Mouse (Mus musculus): ENCODE data around the gene Gsdme. TPM values are rescaled to one million over a fixed set of nuclear protein-coding genes. Genes with fewer than 3 reads are reported as not detected.

Gsdme gene
- polyA plus RNA-seq, 1 experiment from 2014 or later: 32.2 TPM

- no peaks in the 10 kb centered on the region for H3K36me3 ChIP-seq (ENCODE audit: control insufficient read depth, insufficient read depth, low read length)
- WGBS: 82% methylated on average over 10 of the region's 10 CpGs
- H3K4me2 ChIP-seq (ENCODE audit: low read depth, low read length): no peak overlapping the region
- no peaks in the 10 kb centered on the region for H3K9me3 ChIP-seq (replicated peaks; ENCODE audit: control insufficient read depth, low read length)
- ATAC-seq (ENCODE audit: insufficient read depth, low FRiP score): no peak
- H3K9ac ChIP-seq (ENCODE audit: low read length): no peak overlapping the region
- no peaks in the 10 kb centered on the region for H3K27me3 ChIP-seq (ENCODE audit: control insufficient read depth, insufficient read depth, low read length)
- no peaks in the 10 kb centered on the region for H3K4me1 ChIP-seq (ENCODE audit: control insufficient read depth, insufficient read depth, low read length)
- H3K27ac ChIP-seq (ENCODE audit: low read length): no peak overlapping the region
- no peak overlapping the region for H3K4me3 ChIP-seq (replicated peaks; ENCODE audit: low read length)
Measured at GRCm38 (mm10) chr6:50295136-50295535, 31.5 kb upstream of the Gsdme start.

- H3K27ac ChIP-seq (ENCODE audit: low read length): no peak overlapping the region
- no peaks in the 10 kb centered on the region for H3K27me3 ChIP-seq (ENCODE audit: control insufficient read depth, insufficient read depth, low read length)
- H3K36me3 ChIP-seq (ENCODE audit: control insufficient read depth, insufficient read depth, low read length): no peaks in the 10 kb centered on the region
- no peak overlapping the region for H3K4me3 ChIP-seq (replicated peaks; ENCODE audit: low read length)
- peak; percentile 33; the same call in 1 of the 2 replicates for ATAC-seq (ENCODE audit: insufficient read depth, low FRiP score)
- H3K9ac ChIP-seq (ENCODE audit: low read length): no peak overlapping the region
- H3K4me1 ChIP-seq (ENCODE audit: control insufficient read depth, insufficient read depth, low read length): no peaks in the 10 kb centered on the region
- 46% methylated on average over 1 of the region's 1 CpGs for WGBS
- no peak overlapping the region for H3K4me2 ChIP-seq (ENCODE audit: low read depth, low read length)
- H3K9me3 ChIP-seq (replicated peaks; ENCODE audit: control insufficient read depth, low read length): no peaks in the 10 kb centered on the region
Measured at GRCm38 (mm10) chr6:50294128-50294527, 30.5 kb upstream of the Gsdme start.

- H3K4me3 ChIP-seq (replicated peaks; ENCODE audit: low read length): no peak overlapping the region
- H3K4me1 ChIP-seq (ENCODE audit: control insufficient read depth, insufficient read depth, low read length): no peaks in the 10 kb centered on the region
- H3K27ac ChIP-seq (ENCODE audit: low read length): no peak overlapping the region
- H3K4me2 ChIP-seq (ENCODE audit: low read depth, low read length): no peak overlapping the region
- WGBS: 78% methylated on average over 4 of the region's 4 CpGs
- no peak overlapping the region for H3K9ac ChIP-seq (ENCODE audit: low read length)
- ATAC-seq (ENCODE audit: insufficient read depth, low FRiP score): no peak
- no peaks in the 10 kb centered on the region for H3K36me3 ChIP-seq (ENCODE audit: control insufficient read depth, insufficient read depth, low read length)
- H3K27me3 ChIP-seq (ENCODE audit: control insufficient read depth, insufficient read depth, low read length): no peaks in the 10 kb centered on the region
- no peaks in the 10 kb centered on the region for H3K9me3 ChIP-seq (replicated peaks; ENCODE audit: control insufficient read depth, low read length)
Measured at GRCm38 (mm10) chr6:50291650-50292049, 28.0 kb upstream of the Gsdme start.

GRCm38 (mm10) chr6:50286881-50287280 is 23.2 kb upstream of the Gsdme start:
- WGBS: 89% methylated on average over 3 of the region's 3 CpGs
- Histone ChIP-seq H3K27ac (ENCODE audit: low read length) (no peak overlapping the region), H3K36me3 (ENCODE audit: control insufficient read depth, insufficient read depth, low read length) (no peaks in the 10 kb centered on the region), H3K4me3 (replicated peaks; ENCODE audit: low read length) (no peak overlapping the region), H3K9ac (ENCODE audit: low read length) (no peak overlapping the region), H3K27me3 (ENCODE audit: control insufficient read depth, insufficient read depth, low read length) (no peaks in the 10 kb centered on the region), H3K9me3 (replicated peaks; ENCODE audit: control insufficient read depth, low read length) (no peaks in the 10 kb centered on the region), H3K4me1 (ENCODE audit: control insufficient read depth, insufficient read depth, low read length) (no peaks in the 10 kb centered on the region), H3K4me2 (ENCODE audit: low read depth, low read length) (no peak overlapping the region)
- no peak for ATAC-seq (ENCODE audit: insufficient read depth, low FRiP score)

- no peak for ATAC-seq (ENCODE audit: insufficient read depth, low FRiP score)
- Histone ChIP-seq H3K27ac (ENCODE audit: low read length) (no peak overlapping the region), H3K4me1 (ENCODE audit: control insufficient read depth, insufficient read depth, low read length) (no peaks in the 10 kb centered on the region), H3K4me3 (replicated peaks; ENCODE audit: low read length) (no peak overlapping the region), H3K4me2 (ENCODE audit: low read depth, low read length) (no peak overlapping the region), H3K27me3 (ENCODE audit: control insufficient read depth, insufficient read depth, low read length) (no peaks in the 10 kb centered on the region), H3K9ac (ENCODE audit: low read length) (no peak overlapping the region), H3K9me3 (replicated peaks; ENCODE audit: control insufficient read depth, low read length) (no peaks in the 10 kb centered on the region), H3K36me3 (ENCODE audit: control insufficient read depth, insufficient read depth, low read length) (no peaks in the 10 kb centered on the region)
- 77% methylated on average over 7 of the region's 7 CpGs for WGBS
Measured at GRCm38 (mm10) chr6:50279642-50280041, 16.0 kb upstream of the Gsdme start.

GRCm38 (mm10) chr6:50273947-50274346 is 10.3 kb upstream of the Gsdme start:
- Histone ChIP-seq H3K4me2 (ENCODE audit: low read depth, low read length) (no peak overlapping the region), H3K27me3 (ENCODE audit: control insufficient read depth, insufficient read depth, low read length) (no peaks in the 10 kb centered on the region), H3K36me3 (ENCODE audit: control insufficient read depth, insufficient read depth, low read length) (no peaks in the 10 kb centered on the region), H3K4me1 (ENCODE audit: control insufficient read depth, insufficient read depth, low read length) (no peaks in the 10 kb centered on the region), H3K9me3 (replicated peaks; ENCODE audit: control insufficient read depth, low read length) (no peaks in the 10 kb centered on the region), H3K4me3 (replicated peaks; ENCODE audit: low read length) (no peak overlapping the region), H3K9ac (ENCODE audit: low read length) (no peak overlapping the region), H3K27ac (ENCODE audit: low read length) (no peak overlapping the region)
- ATAC-seq (ENCODE audit: insufficient read depth, low FRiP score): no peak
- WGBS: 81% methylated on average over 4 of the region's 4 CpGs

GRCm38 (mm10) chr6:50273416-50273815 is 9.8 kb upstream of the Gsdme start:
- no peak overlapping the region for H3K9ac ChIP-seq (ENCODE audit: low read length)
- ATAC-seq (ENCODE audit: insufficient read depth, low FRiP score): no peak
- H3K4me1 ChIP-seq (ENCODE audit: control insufficient read depth, insufficient read depth, low read length): no peaks in the 10 kb centered on the region
- no peak overlapping the region for H3K4me2 ChIP-seq (ENCODE audit: low read depth, low read length)
- H3K9me3 ChIP-seq (replicated peaks; ENCODE audit: control insufficient read depth, low read length): no peaks in the 10 kb centered on the region
- no peak overlapping the region for H3K4me3 ChIP-seq (replicated peaks; ENCODE audit: low read length)
- WGBS: 71% methylated on average over 1 of the region's 1 CpGs
- H3K27me3 ChIP-seq (ENCODE audit: control insufficient read depth, insufficient read depth, low read length): no peaks in the 10 kb centered on the region
- H3K27ac ChIP-seq (ENCODE audit: low read length): no peak overlapping the region
- H3K36me3 ChIP-seq (ENCODE audit: control insufficient read depth, insufficient read depth, low read length): no peaks in the 10 kb centered on the region

- H3K9ac ChIP-seq (ENCODE audit: low read length): peak overlapping the region; percentile 71
- peak overlapping the region; percentile 81 for H3K4me2 ChIP-seq (ENCODE audit: low read depth, low read length)
- WGBS: 33% methylated on average over 7 of the region's 7 CpGs
- ATAC-seq (ENCODE audit: insufficient read depth, low FRiP score): no peak
- peak overlapping the region; percentile 53 for H3K4me3 ChIP-seq (replicated peaks; ENCODE audit: low read length)
- H3K27me3 ChIP-seq (ENCODE audit: control insufficient read depth, insufficient read depth, low read length): no peaks in the 10 kb centered on the region
- no peak overlapping the region for H3K27ac ChIP-seq (ENCODE audit: low read length)
- H3K9me3 ChIP-seq (replicated peaks; ENCODE audit: control insufficient read depth, low read length): no peaks in the 10 kb centered on the region
- 0 out of 2 replicates have a peak, but pooled peaks cover 3% of the 10 kb centered on the region for H3K4me1 ChIP-seq (ENCODE audit: control insufficient read depth, insufficient read depth, low read length)
- no peaks in the 10 kb centered on the region for H3K36me3 ChIP-seq (ENCODE audit: control insufficient read depth, insufficient read depth, low read length)
Measured at GRCm38 (mm10) chr6:50262310-50262709, 1.4 kb downstream of the Gsdme start.

- no peak for ATAC-seq (ENCODE audit: insufficient read depth, low FRiP score)
- H3K9me3 ChIP-seq (replicated peaks; ENCODE audit: control insufficient read depth, low read length): no peaks in the 10 kb centered on the region
- H3K9ac ChIP-seq (ENCODE audit: low read length): peak overlapping the region; percentile 71
- peak overlapping the region; percentile 81 for H3K4me2 ChIP-seq (ENCODE audit: low read depth, low read length)
- no peaks in the 10 kb centered on the region for H3K36me3 ChIP-seq (ENCODE audit: control insufficient read depth, insufficient read depth, low read length)
- 0 out of 2 replicates have a peak, but pooled peaks cover 3% of the 10 kb centered on the region for H3K4me1 ChIP-seq (ENCODE audit: control insufficient read depth, insufficient read depth, low read length)
- no peak overlapping the region for H3K27ac ChIP-seq (ENCODE audit: low read length)
- H3K4me3 ChIP-seq (replicated peaks; ENCODE audit: low read length): peak overlapping the region; percentile 53
- 0% methylated on average over 6 of the region's 6 CpGs for WGBS
- no peaks in the 10 kb centered on the region for H3K27me3 ChIP-seq (ENCODE audit: control insufficient read depth, insufficient read depth, low read length)
Measured at GRCm38 (mm10) chr6:50261922-50262261, 1.8 kb downstream of the Gsdme start.
